Mouse (Mus musculus): ENCODE data around the gene Gm47969.

DNA sequence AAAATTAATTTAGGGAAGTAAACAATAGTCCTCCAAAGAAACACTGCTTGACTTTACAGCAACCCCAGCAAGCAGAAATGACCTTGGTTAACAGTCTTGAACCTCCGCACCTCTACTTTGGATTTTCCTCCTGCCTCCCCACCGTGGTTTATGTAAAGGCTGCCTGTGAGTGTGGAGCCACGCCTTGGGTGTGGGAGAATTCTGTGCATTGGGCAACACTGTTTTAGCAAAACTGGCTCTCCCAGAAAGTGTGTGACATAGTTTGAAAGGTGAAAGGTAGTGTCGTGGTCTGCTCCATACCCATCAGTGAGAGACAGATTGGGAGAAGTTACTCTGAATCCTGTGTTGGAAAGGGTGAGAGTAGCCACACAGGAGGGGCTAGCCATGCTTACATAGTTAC is 5.7 kb upstream of the Gm47969 start:
- TF ChIP-seq KAT2A (conservative IDR thresholded peaks at IDR 0.05; ENCODE audit: low read depth, low read length) (no peak), CTCF (IDR thresholded peaks at IDR 0.05 in 2 of 3, conservative IDR thresholded peaks at IDR 0.05 in 1 of 3; ENCODE audit: control insufficient read depth in 1 of 3, insufficient read depth in 1 of 3, low read depth in 2 of 3, low read length in 3 of 3, poor library complexity in 1 of 3, severe bottlenecking in 1 of 3) (no peak), EP300 (IDR thresholded peaks at IDR 0.05; ENCODE audit: low read depth in 1 of 2, low read length in 2 of 2) (no peak), E2F4 (IDR thresholded peaks at IDR 0.05; ENCODE audit: borderline replicate concordance, low read depth, low read length) (no peak), UBTF (IDR thresholded peaks at IDR 0.05; ENCODE audit: borderline replicate concordance, insufficient read depth, low read depth, low read length) (no peak), MAX (IDR thresholded peaks at IDR 0.05; ENCODE audit: low read length) (no peak), POLR2A (IDR thresholded peaks at IDR 0.05; ENCODE audit: control insufficient read depth in 1 of 2, insufficient read depth in 1 of 2, low read depth in 1 of 2, low read length in 2 of 2, poor library complexity in 1 of 2) (no peak), CHD2 (IDR thresholded peaks at IDR 0.05; ENCODE audit: low read length) (no peak)
